Mouse (Mus musculus): Measurements from ENCODE around the gene Rbm38. TPM values are rescaled to one million over a fixed set of nuclear protein-coding genes. Genes with fewer than 3 reads are reported as not detected.

Rbm38 gene
- total RNA-seq, 2 experiments from 2014 or later: 205 to 217 TPM

DNA sequence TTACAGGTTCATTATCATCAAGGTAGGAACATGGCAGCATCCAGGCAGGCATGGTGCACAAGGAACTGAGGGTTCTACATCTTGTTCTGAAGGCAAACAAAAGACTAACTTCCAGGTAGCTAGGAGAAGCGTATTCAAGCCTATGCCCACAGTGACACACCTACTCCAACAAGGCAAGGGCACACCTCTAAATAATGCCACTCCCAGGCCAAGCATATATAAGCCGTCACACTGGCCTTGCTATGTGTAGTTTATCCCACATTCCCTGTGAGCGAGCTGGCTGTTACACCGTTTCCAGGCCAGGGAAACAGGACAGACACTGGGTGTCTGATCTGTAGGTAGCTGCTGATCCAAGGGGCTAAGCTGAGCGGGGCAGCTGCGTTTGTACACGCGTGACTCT is 8.9 kb upstream of the Rbm38 start:
- no peak for DNase-seq

DNA sequence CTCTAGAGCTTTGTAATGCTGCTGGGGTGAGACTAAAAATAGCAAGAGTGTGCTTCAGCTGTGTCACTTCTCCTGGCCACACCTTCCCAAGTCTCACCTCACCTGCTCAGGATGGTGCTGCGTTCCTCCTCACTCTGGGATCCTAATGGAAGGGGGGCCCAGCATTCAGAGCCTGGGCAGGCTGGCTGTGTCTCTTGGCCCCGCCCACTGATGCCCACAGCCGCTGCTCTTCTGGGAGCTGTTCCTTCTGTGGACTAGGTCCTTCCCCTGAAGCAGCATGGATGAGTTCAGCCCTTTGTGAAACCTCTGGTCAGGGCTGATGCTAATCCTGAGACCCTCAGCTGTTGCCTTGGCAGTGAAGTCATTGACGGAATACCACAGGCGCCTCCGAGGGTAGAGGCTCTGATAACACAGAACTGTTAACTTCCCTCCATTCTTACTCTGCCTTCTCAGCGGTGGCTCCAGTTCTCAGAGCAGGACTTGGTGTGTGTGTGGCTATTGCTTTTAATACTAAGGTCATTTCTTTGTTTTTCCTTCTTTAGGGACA is 5.5 kb upstream of the Rbm38 start:
- no peak for DNase-seq

DNA sequence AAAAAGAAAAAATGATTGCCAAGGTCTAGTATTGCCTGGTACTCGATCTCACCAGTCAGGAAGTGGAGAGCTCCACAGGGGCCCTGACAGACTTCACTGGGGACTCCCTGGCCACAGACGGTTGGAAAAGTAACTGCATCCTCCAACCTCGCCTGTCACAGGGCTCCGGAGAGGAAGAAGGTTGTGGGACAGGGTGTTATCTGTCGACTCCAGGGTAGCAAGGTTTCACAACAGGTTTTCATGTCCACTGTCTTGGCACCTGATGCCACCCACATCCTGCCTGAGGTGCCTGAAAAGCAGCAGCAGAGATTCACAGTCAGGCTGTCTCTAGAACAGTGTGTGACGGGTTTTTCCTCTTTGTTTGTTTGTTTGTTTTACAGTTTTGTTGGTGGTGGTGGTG is 2.4 kb upstream of the Rbm38 start:
- DNase-seq: no peak

DNA sequence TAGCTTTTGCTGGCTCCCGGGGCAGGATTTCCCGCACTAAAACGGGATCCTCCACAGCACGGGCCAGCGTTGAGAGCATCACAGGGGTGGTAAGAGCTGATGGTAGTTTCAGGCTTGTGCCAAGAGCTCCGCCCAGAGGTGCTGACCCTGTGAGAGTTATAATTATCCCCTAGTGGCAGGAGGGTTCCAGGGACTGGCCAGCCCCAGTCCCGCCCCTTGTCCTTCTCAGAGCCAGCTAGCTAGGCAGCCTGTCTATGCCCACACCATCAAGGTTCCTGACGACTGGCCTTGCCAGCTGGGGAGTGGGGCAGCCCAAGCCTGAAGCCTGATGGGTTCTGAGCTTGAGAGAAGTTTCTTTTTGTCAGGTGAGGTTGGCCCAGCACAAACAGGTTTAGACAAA is 1.7 kb upstream of the Rbm38 start:
- DNase-seq: peak; percentile 87

DNA sequence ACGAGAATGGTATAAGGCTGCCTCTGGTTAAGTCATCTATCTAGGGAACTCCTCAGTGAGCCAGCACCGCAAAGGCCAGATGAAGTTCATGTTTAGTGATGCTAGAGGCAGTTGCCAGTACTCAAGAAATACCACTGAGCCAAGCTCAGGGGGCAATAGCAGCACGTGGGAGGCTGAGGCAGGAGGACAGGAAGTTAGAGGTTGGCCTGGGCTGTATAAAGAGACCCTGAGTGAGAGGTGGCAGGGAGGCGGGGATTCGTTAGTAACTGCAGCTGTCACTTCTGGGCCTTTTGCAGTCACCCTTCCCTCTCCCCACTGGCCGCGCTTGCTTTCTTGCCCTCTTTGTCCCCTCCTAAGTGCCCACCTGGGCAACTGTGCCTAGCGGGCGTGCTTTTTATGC is 976 bp upstream of the Rbm38 start:
- no peak for DNase-seq

DNA sequence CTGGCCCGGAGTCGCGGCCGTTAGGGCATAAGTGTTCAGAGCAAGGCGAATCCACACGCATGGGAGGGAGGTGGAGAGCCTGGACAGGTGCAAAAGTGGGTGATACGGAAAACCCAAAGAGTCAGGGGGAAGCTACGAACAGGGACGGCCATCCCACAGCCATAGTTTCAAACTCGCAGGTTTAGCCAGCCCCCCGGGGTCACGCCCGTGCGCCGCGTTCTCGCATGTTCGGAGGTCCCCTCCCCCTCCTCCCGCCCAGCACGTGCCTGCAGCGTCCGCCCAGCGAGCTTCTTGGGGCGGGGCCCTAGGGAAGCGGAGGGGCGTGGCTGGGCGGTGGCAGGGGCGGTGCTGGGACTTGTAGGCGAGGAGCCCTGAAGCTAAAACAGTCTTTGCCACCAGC is 508 bp upstream of the Rbm38 start:
- DNase-seq: peak; percentile 87

DNA sequence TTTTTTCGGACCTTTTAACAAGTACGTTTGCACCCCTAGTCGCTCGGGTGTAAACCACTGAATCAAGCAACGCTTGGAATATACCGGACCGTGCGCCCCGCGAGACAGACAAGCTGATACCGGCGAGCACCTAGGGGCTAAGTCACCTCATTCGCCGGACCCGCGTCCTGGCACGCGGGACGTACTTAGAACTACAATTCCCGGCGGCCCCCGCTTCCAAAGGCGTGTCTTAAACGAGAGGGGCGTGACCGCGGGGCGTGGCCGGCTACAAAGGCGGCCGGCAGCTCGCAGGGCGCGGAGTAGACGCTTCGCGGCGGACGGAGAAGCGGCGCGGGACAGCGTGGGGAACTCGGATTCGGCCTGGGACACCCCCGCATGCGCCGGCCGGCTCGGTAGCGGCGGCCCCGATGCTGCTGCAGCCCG is 1.3 kb downstream of the Rbm38 start:
- peak; percentile 90 for DNase-seq

DNA sequence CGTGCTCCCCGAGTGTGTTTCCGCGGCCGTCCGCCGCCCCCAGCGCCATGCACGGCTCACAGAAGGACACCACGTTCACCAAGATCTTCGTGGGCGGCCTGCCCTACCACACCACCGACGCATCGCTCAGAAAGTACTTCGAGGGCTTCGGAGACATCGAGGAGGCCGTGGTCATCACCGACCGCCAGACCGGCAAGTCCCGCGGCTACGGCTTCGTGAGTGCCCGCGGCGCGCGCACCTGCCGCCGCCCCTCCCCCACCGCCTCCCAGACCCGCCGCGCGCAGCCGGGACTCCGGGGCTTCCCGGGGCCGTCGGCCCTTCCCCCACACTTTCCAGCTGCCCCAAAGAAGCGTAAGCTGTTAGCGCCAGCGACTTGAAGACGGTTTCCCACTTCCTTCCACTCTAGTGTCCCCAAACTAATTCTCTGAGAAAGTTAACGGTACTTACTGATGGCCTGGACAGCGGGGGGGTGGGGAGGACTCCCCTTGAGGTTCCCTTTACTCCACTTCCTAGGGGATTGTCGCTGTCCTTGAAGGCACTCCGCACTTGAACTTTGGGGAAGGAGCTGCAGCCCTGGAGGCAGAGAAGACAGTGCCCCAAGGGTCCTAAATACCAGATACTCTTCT is 1.9 kb downstream of the Rbm38 start:
- peak; percentile 49 for DNase-seq

DNA sequence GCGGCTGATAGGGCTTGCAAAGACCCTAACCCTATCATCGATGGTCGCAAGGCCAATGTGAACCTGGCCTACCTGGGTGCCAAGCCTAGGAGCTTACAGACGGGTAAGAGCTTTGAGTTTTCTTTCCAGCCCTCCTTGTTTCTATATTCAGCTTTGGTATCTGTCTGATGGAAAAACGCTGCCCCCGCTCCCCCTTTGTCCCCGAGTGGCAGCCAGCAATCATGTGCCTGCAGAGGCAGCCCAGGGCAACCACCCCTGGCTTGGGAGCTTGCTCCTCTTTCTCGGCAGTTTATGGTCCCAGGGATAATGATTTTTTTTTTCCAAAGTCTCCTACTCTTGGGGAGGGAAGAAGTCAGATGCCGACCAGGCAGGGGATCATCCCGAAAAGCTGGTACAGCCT is 2.5 kb downstream of the Rbm38 start:
- peak; percentile 52 for DNase-seq

DNA sequence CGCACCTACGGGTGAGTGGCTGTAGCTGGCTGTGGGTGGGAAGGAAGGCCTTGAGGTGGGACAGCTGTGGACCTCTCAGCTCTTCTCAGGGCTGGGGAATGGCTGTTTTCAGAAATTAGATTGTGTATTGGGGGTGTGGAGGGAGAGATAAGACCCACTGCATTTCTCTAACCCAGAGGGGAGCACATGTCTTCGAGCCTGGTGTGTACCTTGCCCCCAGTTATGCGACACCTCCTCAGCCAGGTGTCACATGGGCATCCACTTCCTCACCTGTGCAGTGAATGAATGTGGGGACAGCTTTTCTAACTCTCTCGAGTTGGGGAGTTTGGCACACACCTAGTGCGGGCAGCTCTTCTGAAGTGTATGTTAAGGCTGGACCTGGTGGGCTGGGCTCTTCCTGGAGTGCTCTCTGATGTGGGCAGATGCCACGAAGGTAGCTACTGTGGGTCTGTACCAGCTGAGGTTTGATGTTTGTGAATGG is 3.1 kb downstream of the Rbm38 start:
- no peak for DNase-seq

DNA sequence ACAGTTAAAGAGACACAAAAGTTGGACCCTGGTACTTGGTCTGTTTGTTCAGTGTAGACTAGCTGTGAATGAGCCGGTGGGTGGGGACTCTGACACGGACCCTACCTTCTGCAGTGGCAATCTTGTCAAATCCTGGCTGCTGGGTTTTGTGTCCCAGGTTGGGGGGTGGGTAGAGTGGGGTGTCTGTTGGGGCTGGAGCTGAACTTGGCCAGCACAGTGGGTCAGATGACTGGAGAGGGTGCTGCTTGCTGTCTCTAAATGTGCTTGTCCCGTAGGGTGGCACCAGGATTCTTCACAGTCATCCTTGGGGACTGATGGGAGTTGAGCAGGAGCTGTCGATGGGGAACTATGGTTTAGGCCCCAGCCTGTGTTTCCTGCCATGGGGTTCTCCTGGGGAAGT is 3.7 kb downstream of the Rbm38 start:
- no peak for DNase-seq

DNA sequence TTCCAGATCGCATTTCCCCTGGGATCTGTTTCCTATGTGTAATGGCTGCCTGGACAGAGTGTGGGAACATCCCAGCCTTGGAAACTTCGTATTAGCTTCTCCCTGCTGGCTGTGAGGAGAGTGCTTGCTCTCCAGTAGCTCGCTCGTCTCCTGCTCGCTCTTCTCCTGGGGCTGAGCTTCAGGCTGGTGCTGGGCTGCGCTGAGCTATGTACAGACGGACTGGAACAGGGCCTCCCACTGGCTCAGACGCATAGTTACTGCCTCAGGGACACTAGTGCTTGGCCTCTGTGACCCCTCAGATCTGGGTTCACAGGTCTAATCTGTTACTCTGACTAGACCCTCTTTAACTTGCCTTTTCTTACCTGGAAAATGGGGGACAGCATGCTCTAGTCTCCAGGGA is 4.1 kb downstream of the Rbm38 start:
- no peak for DNase-seq

DNA sequence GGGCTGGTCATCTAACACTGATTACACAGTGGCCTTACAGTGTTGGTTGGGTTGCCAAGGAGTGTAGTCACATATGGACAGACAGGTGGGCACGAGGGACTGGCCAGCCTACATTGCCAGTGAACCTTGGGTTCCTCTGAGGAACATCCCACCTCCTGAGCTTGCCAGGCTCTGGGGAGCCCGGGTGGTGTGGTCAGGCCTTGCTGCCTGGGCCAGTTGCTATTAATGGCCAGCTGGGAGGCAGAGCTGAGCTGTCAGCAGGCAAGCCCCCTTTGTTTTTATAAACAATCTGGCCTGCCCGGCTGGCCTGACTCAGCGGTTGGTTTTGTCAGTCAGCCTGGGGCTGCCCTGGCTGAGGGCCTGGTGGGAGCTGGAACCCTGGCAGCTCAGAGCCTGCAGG is 4.6 kb downstream of the Rbm38 start:
- peak; percentile 70 for DNase-seq

DNA sequence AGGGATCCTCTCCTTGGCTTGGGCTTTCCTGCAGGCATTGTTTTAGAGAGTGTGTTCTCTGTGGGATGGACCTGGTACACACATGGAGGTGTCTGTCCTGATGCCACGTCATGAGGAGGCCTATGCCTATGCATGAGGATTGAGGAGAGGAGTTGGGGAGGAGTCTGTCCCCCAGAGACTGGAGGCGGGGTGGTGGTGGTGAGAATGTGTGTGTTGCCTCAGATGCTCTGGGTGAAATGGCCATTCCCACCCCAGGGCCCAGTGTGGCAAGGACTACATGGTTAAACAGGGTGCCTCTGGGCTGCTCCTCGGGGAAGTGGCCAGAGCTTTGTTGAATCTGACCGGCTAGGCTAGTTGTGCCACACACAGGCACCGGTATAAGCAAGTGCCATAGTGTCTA is 6.0 kb downstream of the Rbm38 start:
- no peak for DNase-seq

DNA sequence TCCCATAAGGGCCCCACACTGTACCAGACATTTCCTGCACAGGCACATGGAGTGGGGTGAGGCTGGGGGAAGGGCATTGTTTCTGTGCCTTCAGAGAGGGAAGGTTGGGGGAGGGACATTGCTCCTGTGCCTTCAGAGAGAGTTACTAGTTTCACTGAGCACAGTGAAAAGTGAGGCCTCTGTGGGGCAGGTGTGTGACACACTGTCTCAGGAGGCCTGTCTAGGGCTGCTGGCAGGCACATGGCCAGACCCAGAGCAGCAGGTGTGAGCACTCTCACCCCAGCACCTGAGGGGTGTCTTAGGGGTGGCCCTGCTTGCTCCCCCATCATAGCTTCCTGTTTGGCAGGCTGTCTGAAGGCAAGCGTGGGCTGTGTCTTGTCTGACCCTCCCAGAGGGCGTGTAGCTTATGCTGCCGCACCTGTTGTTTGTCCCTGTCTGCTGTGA is 6.4 kb downstream of the Rbm38 start:
- DNase-seq: peak; percentile 39

DNA sequence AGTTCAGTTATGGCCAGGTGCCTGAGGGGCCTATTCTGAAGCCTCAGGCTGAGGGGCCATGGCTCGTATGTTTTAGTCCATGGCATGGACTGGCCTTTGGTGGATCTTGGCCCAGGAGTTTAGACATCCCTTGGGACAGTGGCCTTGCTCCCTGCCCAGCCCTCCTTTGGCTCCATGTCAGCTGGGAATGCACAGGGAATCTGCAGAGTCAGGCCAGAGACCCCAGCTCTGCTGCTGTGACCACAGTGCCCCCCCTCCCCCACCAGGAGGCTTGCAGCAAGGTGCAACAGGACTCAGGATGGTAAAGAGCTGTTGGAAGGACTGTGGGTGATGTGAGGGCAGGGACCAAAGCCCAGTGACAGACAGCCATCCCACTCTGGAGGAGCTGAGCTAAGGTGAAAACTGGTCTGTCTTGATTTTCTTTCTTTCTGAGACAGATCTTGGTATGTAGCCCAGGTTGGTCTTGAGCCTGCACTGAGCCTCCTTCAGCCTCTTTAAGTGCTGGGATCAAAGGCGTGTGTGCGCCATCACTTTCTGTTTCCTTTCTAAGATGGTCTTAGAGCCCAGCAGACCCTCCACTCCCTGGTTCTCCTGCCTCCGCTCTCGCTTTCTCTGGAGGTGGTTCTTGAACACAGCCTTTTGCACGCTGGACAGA is 7.0 kb downstream of the Rbm38 start:
- no peak for DNase-seq

DNA sequence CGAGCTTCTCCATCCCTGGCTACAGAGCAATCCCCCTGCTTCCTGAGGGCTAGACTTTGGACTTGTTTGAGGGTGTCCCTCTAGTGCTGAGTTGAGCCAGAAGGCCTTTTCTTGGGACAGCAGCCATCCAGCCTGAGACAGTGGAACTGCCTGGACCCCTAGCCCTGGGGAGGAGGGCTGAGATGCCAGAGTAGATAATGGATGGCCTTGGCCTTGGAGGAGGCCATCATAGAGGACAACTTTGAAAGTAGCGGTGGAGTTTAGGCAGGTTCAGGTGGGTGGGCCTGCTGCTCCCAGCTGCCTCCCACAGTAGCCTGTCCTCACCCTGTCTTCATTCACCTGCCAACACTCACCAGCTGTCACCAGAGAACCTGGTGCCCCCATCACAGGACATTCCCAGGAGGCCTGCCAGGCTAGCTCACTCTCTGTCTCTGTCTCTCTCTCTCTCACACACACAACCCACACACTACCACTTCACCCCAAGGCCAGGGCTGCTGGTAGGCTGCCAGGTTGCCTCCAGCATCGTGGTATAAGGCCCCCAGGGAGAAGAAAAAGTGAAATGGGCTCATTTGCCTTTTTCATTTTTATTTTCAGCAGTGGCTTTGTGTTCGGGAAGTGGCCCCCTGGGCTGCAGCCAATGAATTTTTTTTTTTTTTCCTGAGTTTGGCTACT is 7.7 kb downstream of the Rbm38 start:
- DNase-seq: peak; percentile 67

DNA sequence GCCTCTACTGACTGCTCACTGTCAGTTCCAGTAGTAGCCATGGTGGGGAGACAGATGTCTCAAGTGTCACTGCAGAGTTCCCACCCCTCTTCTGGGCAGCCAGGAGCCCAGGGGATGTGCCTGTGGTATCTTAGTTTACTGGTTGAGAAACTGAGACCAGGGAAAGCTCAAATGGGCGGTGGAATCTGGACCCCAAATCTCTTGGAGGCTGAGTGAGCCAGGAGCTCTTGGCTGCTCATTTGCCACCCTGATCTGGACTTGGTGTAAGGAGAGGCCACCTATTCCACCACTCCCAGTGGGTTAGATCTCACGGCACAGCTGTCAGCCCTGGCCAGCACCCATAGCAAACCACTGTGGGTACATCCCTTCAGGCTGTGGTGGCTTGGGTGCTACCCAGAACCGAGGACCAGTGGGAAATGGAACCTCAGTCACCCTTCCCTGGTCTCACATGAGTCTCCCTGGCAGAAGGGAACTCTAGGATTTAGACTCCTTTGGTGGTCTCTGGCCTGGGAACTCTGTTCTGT is 8.3 kb downstream of the Rbm38 start:
- DNase-seq: no peak

DNA sequence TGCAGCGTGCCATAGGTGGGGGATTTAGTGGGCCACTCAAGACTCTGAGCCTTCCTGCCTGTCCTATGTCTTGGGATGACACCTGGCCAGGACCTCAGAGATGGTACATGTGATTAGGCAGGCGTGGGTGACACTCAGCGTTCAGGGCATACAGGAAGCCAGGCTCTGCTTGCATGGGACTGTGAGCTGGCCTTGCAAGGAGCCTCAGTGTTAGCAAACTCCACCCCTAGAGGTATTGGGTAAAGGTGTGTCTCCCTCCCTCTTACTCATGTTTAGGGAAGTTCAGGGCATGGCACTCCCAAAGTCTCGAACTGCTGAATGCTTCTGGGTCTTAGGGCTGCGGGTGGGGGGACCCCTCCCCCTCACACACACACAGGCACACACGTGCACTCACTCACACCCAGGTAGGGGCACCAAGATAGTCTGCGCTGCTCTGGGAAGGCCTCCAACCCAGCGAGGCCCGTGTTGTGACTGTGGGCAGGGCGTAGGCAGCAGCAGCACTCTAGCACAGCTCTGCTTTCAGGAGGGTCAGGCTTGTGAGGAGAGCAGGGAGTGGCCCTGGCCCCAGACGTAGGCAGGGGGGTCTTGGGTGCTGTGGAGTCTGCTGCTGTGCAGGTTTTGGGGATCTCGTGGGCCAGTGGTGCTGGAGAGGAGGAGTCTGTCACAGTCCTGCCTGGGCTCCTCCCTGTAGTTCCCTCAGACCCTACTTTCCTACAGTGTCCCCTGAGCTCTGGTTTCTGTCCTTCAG is 10.5 kb downstream of the Rbm38 start:
- no peak for DNase-seq

DNA sequence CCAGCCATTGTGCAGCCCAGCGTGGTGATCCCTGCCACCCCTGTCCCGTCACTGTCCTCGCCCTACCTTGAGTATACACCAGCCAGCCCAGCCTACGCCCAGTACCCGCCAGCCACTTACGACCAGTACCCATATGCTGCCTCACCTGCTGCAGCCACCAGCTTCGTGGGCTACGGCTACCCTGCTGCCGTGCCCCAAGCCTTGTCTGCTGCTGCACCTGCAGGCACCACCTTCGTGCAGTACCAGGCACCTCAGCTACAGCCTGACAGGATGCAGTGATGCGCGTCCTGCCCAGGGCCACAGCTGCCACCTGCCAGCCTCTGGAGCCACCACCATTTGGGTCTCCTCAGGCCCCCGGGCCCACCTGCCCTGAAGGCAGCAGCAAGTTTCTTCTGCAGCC is 13.2 kb downstream of the Rbm38 start:
- no peak for DNase-seq

DNA sequence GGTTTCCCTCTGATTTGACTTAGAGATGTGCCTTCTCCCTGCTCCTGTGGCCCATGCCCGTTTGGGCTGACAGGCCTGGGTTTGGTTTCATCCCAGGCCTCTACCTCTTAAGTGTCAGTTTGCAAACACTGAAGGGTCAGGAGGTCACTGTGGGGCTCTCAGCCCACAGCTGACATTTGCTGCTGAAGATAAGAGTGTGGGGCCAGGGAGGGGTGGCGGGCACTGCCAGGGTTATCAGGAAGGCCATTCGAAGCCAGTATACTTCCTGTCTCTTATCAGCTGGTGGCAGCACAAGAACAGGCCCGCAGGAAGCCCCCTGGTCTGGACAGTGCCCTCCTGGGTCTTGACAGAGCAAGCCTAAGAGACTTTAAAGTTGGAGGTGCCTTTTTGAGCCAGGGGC is 14.7 kb downstream of the Rbm38 start:
- DNase-seq: peak; percentile 9

DNA sequence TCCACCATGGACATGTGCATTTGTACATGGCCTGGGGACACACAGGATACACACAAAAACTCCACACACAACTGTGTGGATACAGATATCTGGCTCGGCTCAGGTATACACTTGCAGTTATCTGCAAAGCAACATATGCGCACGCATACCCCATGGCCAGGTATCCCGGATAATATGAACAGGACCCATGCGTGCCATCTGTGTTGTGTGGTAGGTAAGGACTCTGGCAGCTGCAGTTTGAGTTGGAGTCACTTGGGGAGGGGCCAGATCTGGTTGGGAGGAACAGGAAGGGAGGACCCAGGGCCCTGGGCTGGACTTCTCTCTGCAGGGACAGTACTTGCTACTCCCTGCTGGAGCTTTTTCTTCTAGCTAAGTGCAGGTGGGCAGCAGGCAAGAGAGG is 15.4 kb downstream of the Rbm38 start:
- peak; percentile 5 for DNase-seq

Measured in gastrocnemius, postnatal 25 days (tissue).